Mouse (Mus musculus) skeletal muscle tissue, postnatal 0 days (tissue): ENCODE results near the gene Gpr62. TPM values are rescaled to one million over a fixed set of nuclear protein-coding genes. Genes with fewer than 3 reads are reported as not detected.

Source experiments
- polyA plus RNA-seq: library from polyadenylated mRNA; unstranded; fragments of >200 nt; fragmentation: Nextera tagmentation; extraction: Ambion mirVana; gene quantifications from 2 replicates; pipeline ENCODE4 v1.2.1, GENCODE M21; 2015

Gene Gpr62
- 0.42 and 0.55 TPM in 2 replicates for polyA plus RNA-seq

GRCm38 (mm10) chr9:106465571-106466200, at the start of gene Gpr62:
Gene Gpr62 (minus strand): TSS chr9:106465938.

GRCm38 (mm10) chr9:106514273-106514672, 48.5 kb upstream of the Gpr62 start, which contains the start of gene Iqcf5:
Gene Iqcf5 (plus strand): TSS chr9:106514573.

GRCm38 (mm10) chr9:106499667-106500066, 33.9 kb upstream of the Gpr62 start, which contains the start of gene Iqcf1:
Gene Iqcf1 (plus strand): TSS chr9:106499967.

GRCm38 (mm10) chr9:106476924-106477484, 11.3 kb upstream of the Gpr62 start, which contains the start of gene Parp3:
Gene Parp3 (minus strand): TSS chr9:106476949.

GRCm38 (mm10) chr9:106475663-106476001, 9.9 kb upstream of the Gpr62 start, which contains the start of gene Rrp9:
Gene Rrp9 (plus strand): TSS chr9:106475963.

GRCm38 (mm10) chr9:106453271-106454070, 12.3 kb downstream of the Gpr62 start, which contains the start of gene Pcbp4:
Gene Pcbp4 (plus strand): TSS chr9:106453291.

GRCm38 (mm10) chr9:106447348-106447747, 18.4 kb downstream of the Gpr62 start, which contains the start of the genes Abhd14b and Abhd14a:
Gene Abhd14b (plus strand): TSS chr9:106447459.
Gene Abhd14a (minus strand): TSS chr9:106447678.

GRCm38 (mm10) chr9:106429221-106430014, 36.3 kb downstream of the Gpr62 start, which contains the start of gene Rpl29:
Gene Rpl29 (plus strand): TSS chr9:106429454.

Other genes starting within 250 kb of the Gpr62 start
- gene Tlr9, start 243.3 kb downstream of the Gpr62 start, polyA plus RNA-seq = 0.08 and 0.09 TPM in 2 replicates
- 171 and 204 TPM in 2 replicates for gene Alas1, start 217.3 kb downstream of the Gpr62 start, polyA plus RNA-seq
- gene Poc1a, start 184.9 kb downstream of the Gpr62 start, polyA plus RNA-seq = 4.8 and 6.3 TPM in 2 replicates
- gene Dusp7, start 97.3 kb downstream of the Gpr62 start, polyA plus RNA-seq = 6.7 and 9.3 TPM in 2 replicates
- gene Rpl29, start 36.5 kb downstream of the Gpr62 start, polyA plus RNA-seq = 557 and 573 TPM in 2 replicates
- gene Acy1, start 27.6 kb downstream of the Gpr62 start, polyA plus RNA-seq = 10.5 and 13.0 TPM in 2 replicates
- 6.3 and 9.0 TPM in 2 replicates for gene Abhd14b, start 18.5 kb downstream of the Gpr62 start, polyA plus RNA-seq
- 20.9 and 25.1 TPM in 2 replicates for gene Abhd14a, start 18.3 kb downstream of the Gpr62 start, polyA plus RNA-seq
- 38.6 and 45.3 TPM in 2 replicates for gene Pcbp4, start 12.6 kb downstream of the Gpr62 start, polyA plus RNA-seq
- gene Rrp9, start 10.0 kb upstream of the Gpr62 start, polyA plus RNA-seq = 14.6 and 19.1 TPM in 2 replicates
- 12.1 and 16.3 TPM in 2 replicates for gene Parp3, start 11.0 kb upstream of the Gpr62 start, polyA plus RNA-seq
- not detected in 2 replicates for gene Iqcf1, start 34.0 kb upstream of the Gpr62 start, polyA plus RNA-seq
- not detected in 2 replicates for gene Iqcf5, start 48.6 kb upstream of the Gpr62 start, polyA plus RNA-seq
- not detected in 2 replicates for gene Iqcf3, start 95.7 kb upstream of the Gpr62 start, polyA plus RNA-seq
- gene Iqcf4, start 105.1 kb upstream of the Gpr62 start, polyA plus RNA-seq = not detected in 2 replicates
- gene Iqcf6, start 160.6 kb upstream of the Gpr62 start, polyA plus RNA-seq = not detected in 2 replicates
- not detected in 2 replicates for gene Grm2, start 190.1 kb upstream of the Gpr62 start, polyA plus RNA-seq
- gene Tex264, start 220.0 kb upstream of the Gpr62 start, polyA plus RNA-seq = 34.1 and 39.7 TPM in 2 replicates